Mouse (Mus musculus) hindbrain, embryonic 14.5 days (tissue): ENCODE results near the gene Slc39a3. TPM values are rescaled to one million over a fixed set of nuclear protein-coding genes. Genes with fewer than 3 reads are reported as not detected.
A peak's percentile ranks its signal among the peaks of the same experiment; 100 is the strongest.
"Not testable (repeated sequence)": the region's sequence is repeated elsewhere in the genome, so short reads cannot be mapped to it uniquely, and the experiment has no call there.

Source experiments
- ATAC-seq: fragments of 200-750 bp; cut with Nextera tagmentation; 2 replicates; pipeline ENCODE4 v1.8.0; 2017; ENCODE audit warnings: moderate number of reproducible peaks, mild to moderate bottlenecking, moderate TSS enrichment, moderate library complexity; ENCODE audit not compliant: low FRiP score
- DNase-seq: peaks from one replicate; pipeline ENCODE4 v3.0.0-alpha.2; 2015; ENCODE audit warnings: low spot score
- H3K27ac ChIP-seq: fragments of 300-500 bp; sonication (generic); 2 replicates; pipeline ENCODE4 v1.5.1; 2014; ENCODE audit warnings: mild to moderate bottlenecking, moderate library complexity
- H3K27me3 ChIP-seq: fragments of 300-500 bp; sonication (generic); 2 replicates; pipeline ENCODE4 v1.6.1; 2014; ENCODE audit warnings: mild to moderate bottlenecking, low read length, mixed read lengths; ENCODE audit not compliant: control insufficient read depth, insufficient read depth
- H3K36me3 ChIP-seq: fragments of 300-500 bp; sonication (generic); replicated peaks from 2 replicates; pipeline ENCODE4 v1.6.1; 2014; ENCODE audit not compliant: control insufficient read depth, insufficient read depth
- H3K4me1 ChIP-seq: fragments of 300-500 bp; sonication (generic); replicated peaks from 2 replicates; pipeline ENCODE4 v1.6.1; 2014; ENCODE audit warnings: antibody characterized with exemption, low read length, mixed read lengths; ENCODE audit not compliant: control insufficient read depth, insufficient read depth
- H3K4me2 ChIP-seq: fragments of 300-500 bp; sonication (generic); replicated peaks from 2 replicates; pipeline ENCODE4 v1.6.1; 2014; ENCODE audit warnings: mild to moderate bottlenecking, moderate library complexity
- H3K4me3 ChIP-seq: fragments of 300-500 bp; sonication (generic); replicated peaks from 2 replicates; pipeline ENCODE4 v1.5.1; 2014; ENCODE audit warnings: mild to moderate bottlenecking, low read length
- H3K9ac ChIP-seq: fragments of 300-500 bp; sonication (generic); 2 replicates; pipeline ENCODE4 v1.6.1; 2014
- H3K9me3 ChIP-seq: fragments of 300-500 bp; sonication (generic); 2 replicates; pipeline ENCODE4 v1.6.1; 2016; ENCODE audit warnings: low read length; ENCODE audit not compliant: control insufficient read depth
- WGBS: fragments of 180-500 bp; shearing (Covaris S2); extraction: QIAGEN DNeasy Blood & Tissue Kit; methylation state at CpG from one replicate; pipeline ENCODE4 v1.1.7; 2014; 5-methylcytosine and 5-hydroxymethylcytosine counted together
- polyA plus RNA-seq: library from polyadenylated mRNA; unstranded; fragments of >200 nt; fragmentation: Nextera tagmentation; extraction: Ambion mirVana; gene quantifications from 2 replicates; pipeline ENCODE4 v1.2.1, GENCODE M21; 2014

Gene Slc39a3
- polyA plus RNA-seq, 1 experiment from 2014 or later: 33.7 TPM

- no peak for DNase-seq
- 78% methylated on average over 6 of the region's 6 CpGs for WGBS
- Histone ChIP-seq H3K9ac (no peak overlapping the region), H3K4me1 (peaks cover 18% of the 10 kb centered on the region), H3K4me3 (no peak overlapping the region), H3K36me3 (peaks cover 32% of the 10 kb centered on the region), H3K27me3 (no peaks in the 10 kb centered on the region), H3K9me3 (no peaks in the 10 kb centered on the region), H3K27ac (no peak overlapping the region), H3K4me2 (no peak overlapping the region)
- ATAC-seq: no peak
Observed at GRCm38 (mm10) chr10:81055169-81055568, 17.9 kb upstream of the Slc39a3 start.

DNA sequence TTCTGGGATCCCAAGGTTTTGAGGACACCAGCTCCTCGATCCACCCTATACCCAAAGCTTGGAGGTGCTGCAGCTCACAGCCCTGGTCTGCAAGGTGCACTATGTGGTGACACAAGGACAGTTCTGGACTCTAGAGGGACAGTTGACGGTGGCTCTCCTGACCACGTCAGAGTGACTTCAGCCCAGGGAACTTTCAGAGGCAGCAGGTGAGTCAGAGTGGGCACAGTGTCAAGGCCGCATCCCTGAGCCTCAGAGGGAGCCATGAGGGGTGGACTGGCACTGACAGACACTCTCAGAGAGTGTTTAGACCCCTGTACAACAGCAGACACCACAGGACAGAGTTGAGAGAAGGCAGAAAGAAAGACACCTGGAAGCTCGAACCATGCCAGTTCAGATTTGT, 15.4 kb upstream of the Slc39a3 start:
- H3K27me3 ChIP-seq: no peaks in the 10 kb centered on the region
- no peak overlapping the region for H3K27ac ChIP-seq
- H3K4me1 ChIP-seq: no peaks in the 10 kb centered on the region; the same call in 1 of the 2 replicates
- H3K36me3 ChIP-seq: peaks cover 58% of the 10 kb centered on the region
- ATAC-seq: no peak
- WGBS: 95% methylated on average over 5 of the region's 5 CpGs
- no peaks in the 10 kb centered on the region for H3K9me3 ChIP-seq
- H3K9ac ChIP-seq: no peak overlapping the region
- H3K4me3 ChIP-seq: no peak overlapping the region
- no peak overlapping the region for H3K4me2 ChIP-seq
- DNase-seq: no peak

- Histone ChIP-seq H3K4me3 (no peak overlapping the region), H3K36me3 (peaks cover 72% of the 10 kb centered on the region), H3K27ac (no peak overlapping the region), H3K9me3 (no peaks in the 10 kb centered on the region), H3K27me3 (no peaks in the 10 kb centered on the region), H3K9ac (no peak overlapping the region), H3K4me1 (no peaks in the 10 kb centered on the region), H3K4me2 (no peak overlapping the region)
- ATAC-seq (no peak), DNase-seq (no peak)
- 94% methylated on average over 6 of the region's 6 CpGs for WGBS
Observed at GRCm38 (mm10) chr10:81051133-81051532, 13.9 kb upstream of the Slc39a3 start.

DNA sequence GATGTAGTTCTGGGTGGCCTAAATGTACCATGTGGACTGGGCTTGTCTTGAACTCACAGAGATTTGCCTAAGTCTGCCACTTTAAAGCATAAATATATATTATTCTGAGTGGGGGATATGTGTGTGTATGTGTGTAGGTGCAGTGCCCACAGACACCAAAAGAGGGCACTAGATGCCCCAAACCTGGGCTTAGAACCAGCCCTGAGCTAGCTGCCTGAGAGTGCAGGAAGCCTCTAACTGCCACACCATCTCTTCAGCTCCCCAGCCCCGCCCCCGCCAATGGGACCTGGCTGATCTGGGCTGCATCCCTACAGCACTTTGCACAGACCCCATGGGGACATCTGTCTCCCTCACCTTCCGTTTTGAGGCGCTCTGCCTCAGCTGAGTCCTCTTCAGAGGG, 13.4 kb upstream of the Slc39a3 start:
- WGBS: 86% methylated on average over 4 of the region's 4 CpGs
- Histone ChIP-seq H3K4me3 (no peak overlapping the region), H3K27me3 (no peaks in the 10 kb centered on the region), H3K9me3 (no peaks in the 10 kb centered on the region), H3K27ac (no peak overlapping the region), H3K9ac (no peak overlapping the region), H3K4me2 (no peak overlapping the region), H3K4me1 (no peaks in the 10 kb centered on the region), H3K36me3 (peaks cover 77% of the 10 kb centered on the region)
- no peak for ATAC-seq
- DNase-seq: peak; percentile 46

DNA sequence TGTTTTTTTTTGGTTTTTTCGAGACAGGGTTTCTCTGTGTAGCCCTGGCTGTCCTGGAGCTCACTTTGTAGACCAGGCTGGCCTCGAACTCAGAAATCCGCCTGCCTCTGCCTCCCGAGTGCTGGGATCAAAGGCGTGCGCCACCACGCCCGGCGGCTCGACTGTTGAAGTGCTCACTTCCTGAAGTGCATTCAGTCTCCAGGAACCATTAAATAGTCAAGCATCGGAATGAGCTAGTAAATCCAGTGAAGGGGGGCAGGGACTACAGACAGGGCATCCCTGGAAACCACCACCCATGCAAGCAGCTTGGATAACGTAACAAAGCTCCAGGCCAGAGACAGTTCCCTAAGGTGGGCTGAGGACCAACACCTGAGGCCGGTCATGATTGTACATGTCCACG, 8.0 kb upstream of the Slc39a3 start:
- WGBS: 93% methylated on average over 14 of the region's 14 CpGs

GRCm38 (mm10) chr10:81041458-81042175, 4.4 kb upstream of the Slc39a3 start:
- peak; percentile 77 for DNase-seq
- no peak for ATAC-seq

More for the DNA sequence above, 8.0 kb upstream of the Slc39a3 start:
- H3K9ac ChIP-seq, H3K4me2 ChIP-seq, H3K4me3 ChIP-seq, H3K27me3 ChIP-seq, DNase-seq, H3K27ac ChIP-seq, H3K9me3 ChIP-seq, ATAC-seq, H3K4me1 ChIP-seq: not testable (repeated sequence)
- H3K36me3 ChIP-seq: peaks cover 81% of the 10 kb centered on the region

DNA sequence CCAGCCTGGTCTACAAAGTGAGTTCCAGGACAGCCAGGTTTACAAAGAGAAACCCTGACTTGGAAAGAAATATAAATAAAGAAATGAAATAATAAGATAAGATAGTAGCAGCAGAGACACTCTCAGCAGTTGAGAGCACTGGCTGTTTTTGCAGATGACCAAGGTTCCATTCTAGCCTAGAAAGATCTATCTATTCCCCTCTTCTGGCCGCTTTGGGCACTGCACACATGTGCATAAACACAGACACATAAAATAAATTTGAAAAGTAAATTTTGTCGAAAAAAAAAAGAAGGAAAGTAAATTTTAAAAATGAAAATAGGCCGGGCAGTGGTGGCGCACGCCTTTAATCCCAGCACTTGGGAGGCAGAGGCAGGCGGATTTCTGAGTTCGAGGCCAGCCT, 975 bp downstream of the Slc39a3 start:
- peak overlapping the region; percentile 72 for H3K4me2 ChIP-seq
- H3K36me3 ChIP-seq: peaks cover 29% of the 10 kb centered on the region
- H3K9me3 ChIP-seq: no peaks in the 10 kb centered on the region
- H3K4me3 ChIP-seq: no peak overlapping the region; the same call in 1 of the 2 replicates
- H3K27me3 ChIP-seq: no peaks in the 10 kb centered on the region
- ATAC-seq (no peak), DNase-seq (no peak)
- WGBS: 76% methylated on average over 7 of the region's 7 CpGs
- no peak overlapping the region for H3K9ac ChIP-seq
- no peak overlapping the region for H3K27ac ChIP-seq
- H3K4me1 ChIP-seq: peaks cover 12% of the 10 kb centered on the region; the same call in 1 of the 2 replicates

More at GRCm38 (mm10) chr10:81041458-81042175, 4.4 kb upstream of the Slc39a3 start:
- Histone ChIP-seq H3K27ac (no peak overlapping the region), H3K4me2 (no peak overlapping the region), H3K9me3 (no peaks in the 10 kb centered on the region), H3K4me3 (no peak overlapping the region), H3K36me3 (peaks cover 45% of the 10 kb centered on the region), H3K4me1 (0 out of 2 replicates have a peak, but pooled peaks cover 4% of the 10 kb centered on the region), H3K9ac (no peak overlapping the region), H3K27me3 (no peaks in the 10 kb centered on the region)
- 29% methylated on average over 13 of the region's 13 CpGs for WGBS

- no peak overlapping the region for H3K27ac ChIP-seq
- no peaks in the 10 kb centered on the region for H3K27me3 ChIP-seq
- WGBS: 84% methylated on average over 10 of the region's 10 CpGs
- no peak overlapping the region for H3K9ac ChIP-seq
- H3K9me3 ChIP-seq: no peaks in the 10 kb centered on the region
- DNase-seq: no peak
- peaks cover 45% of the 10 kb centered on the region for H3K36me3 ChIP-seq
- no peak overlapping the region for H3K4me3 ChIP-seq
- no peak for ATAC-seq
- peaks cover 15% of the 10 kb centered on the region; the same call in 1 of the 2 replicates for H3K4me1 ChIP-seq
- H3K4me2 ChIP-seq: no peak overlapping the region
Observed at GRCm38 (mm10) chr10:81033586-81033985, 3.6 kb downstream of the Slc39a3 start.

DNA sequence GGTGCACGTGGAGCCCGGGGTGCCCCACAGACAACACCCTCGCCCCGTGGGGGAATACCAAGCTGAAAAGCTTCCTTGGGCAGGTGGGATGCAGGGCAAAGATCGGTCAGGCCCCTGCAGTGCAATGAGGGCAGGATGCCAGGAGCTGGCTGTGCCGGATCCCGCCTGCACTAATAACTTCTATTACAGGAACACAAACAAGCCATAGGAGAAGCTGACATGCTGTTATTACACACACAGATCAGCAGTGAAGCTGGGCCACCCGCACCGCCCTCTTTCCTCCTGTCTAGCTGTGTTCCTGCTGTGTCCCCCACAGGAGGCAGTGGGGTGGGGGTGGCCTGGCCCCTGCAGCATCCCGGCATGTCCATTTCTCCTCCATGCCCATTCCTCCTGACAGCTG, 8.2 kb downstream of the Slc39a3 start:
- Histone ChIP-seq H3K4me2 (no peak overlapping the region), H3K4me3 (no peak overlapping the region), H3K9me3 (no peaks in the 10 kb centered on the region), H3K27me3 (peaks cover 6% of the 10 kb centered on the region; the same call in 1 of the 2 replicates), H3K4me1 (peaks cover 13% of the 10 kb centered on the region), H3K9ac (no peak overlapping the region), H3K27ac (no peak overlapping the region), H3K36me3 (peaks cover 41% of the 10 kb centered on the region)
- ATAC-seq (no peak), DNase-seq (no peak)
- WGBS: 67% methylated on average over 10 of the region's 10 CpGs
